Mouse (Mus musculus): Measurements from ENCODE around the gene Flt3. TPM values are rescaled to one million over a fixed set of nuclear protein-coding genes. Genes with fewer than 3 reads are reported as not detected.
A peak's percentile ranks its signal among the peaks of the same experiment; 100 is the strongest.

Gene Flt3
- total and polyA plus RNA-seq, 3 experiments, result 0.76 to 3.3 (median 2.3) TPM

DNA sequence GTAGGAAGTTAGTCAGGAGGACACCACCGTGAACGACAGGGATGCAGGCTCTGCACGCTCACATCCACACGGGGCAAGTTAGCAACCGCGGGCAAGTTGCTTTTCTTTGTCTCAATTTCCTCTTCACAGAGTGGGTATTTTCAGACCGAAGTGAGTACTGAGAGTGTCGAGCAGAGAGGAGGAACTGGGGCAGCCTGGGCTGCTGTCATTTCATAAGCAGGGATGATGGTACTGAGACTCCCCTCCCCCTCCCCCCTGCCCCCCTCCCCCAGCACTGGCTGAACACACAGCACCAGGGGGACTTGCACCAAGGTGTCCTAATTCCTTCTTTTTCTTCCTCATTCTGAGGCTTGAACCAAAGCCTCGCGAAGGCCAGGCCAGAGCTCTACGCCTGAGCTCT, 60.7 kb downstream of the Flt3 start:
- no peaks in the 10 kb centered on the region for H3K79me2 ChIP-seq (replicated peaks; ENCODE audit: control insufficient read depth, extremely low read depth, insufficient read depth, poor library complexity, severe bottlenecking)
- H3K9me3 ChIP-seq (replicated peaks; ENCODE audit: low read length), result no peaks in the 10 kb centered on the region
- TF ChIP-seq ZKSCAN1 (IDR thresholded peaks at IDR 0.05; ENCODE audit: borderline replicate concordance, low read depth, low read length) (no peak), BHLHE40 (IDR thresholded peaks at IDR 0.05; ENCODE audit: low read depth, low read length) (peak; percentile 5; the same call in 1 of the 2 replicates), CHD2 (IDR thresholded peaks at IDR 0.05; ENCODE audit: low read length) (peak; percentile 67), USF1 (IDR thresholded peaks at IDR 0.05; ENCODE audit: low read depth, low read length) (no peak)
- no peaks in the 10 kb centered on the region for H3K36me3 ChIP-seq (replicated peaks in 1 of 2; ENCODE audit: control insufficient read depth in 1 of 2, insufficient read depth in 1 of 2, low read length in 1 of 2)
- in situ Hi-C loops (cut with MboI; ENCODE audit: low pct_ligation_motif_present, low pct_unique_long_range_greater_than_20kb, low sequenced_read_pairs) (loop anchor here (10.0 kb wide), 1 partner anchor 505 kb away; no protein-coding TSS in a partner anchor), dilution Hi-C loops (cut with MboI; ENCODE audit: extremely low pct_ligation_motif_present, extremely low pct_unique_long_range_greater_than_20kb, low sequenced_read_pairs) (no loop called here)
- peaks cover 16 to 51% of the 10 kb centered on the region in 2 experiments for H3K4me1 ChIP-seq (ENCODE audit: control insufficient read depth in 1 of 2, insufficient read depth in 2 of 2)
- H3K4me3 ChIP-seq (replicated peaks in 1 of 3; ENCODE audit: low read depth in 2 of 3, low read length in 2 of 3, poor library complexity in 1 of 3), result no peak overlapping the region
- DNase-seq (ENCODE audit: extremely low read depth), result peak; percentile 77
- H3K27me3 ChIP-seq (replicated peaks), result no peaks in the 10 kb centered on the region
- H3K4me2 ChIP-seq (ENCODE audit: insufficient read depth, low read depth, poor library complexity, severe bottlenecking), result peak overlapping the region; percentile 88
- H3K9ac ChIP-seq (ENCODE audit: insufficient read depth, low read depth), result no peak overlapping the region
- H3K27ac ChIP-seq (ENCODE audit: insufficient read depth, low read depth), result peak overlapping the region; percentile 72

DNA sequence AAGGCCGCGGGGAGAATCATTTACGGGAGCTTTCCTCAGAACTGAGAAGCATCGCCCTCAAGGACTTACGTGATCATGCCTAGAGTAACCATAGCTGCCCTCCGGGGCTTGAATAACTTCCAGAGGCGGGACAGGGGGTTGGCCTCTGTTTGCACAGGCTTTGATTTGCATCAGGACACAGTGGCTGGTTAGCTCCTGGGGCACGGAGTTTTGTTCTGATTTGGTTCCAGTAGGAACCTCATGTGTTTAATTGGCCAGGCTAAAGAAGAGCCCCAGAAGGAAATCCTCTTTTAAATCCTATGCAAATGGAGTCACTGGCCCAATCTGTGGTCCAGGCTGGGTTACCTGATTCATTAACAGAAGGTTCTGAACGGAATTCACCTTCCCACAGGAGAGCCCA, 61.3 kb downstream of the Flt3 start:
- Histone ChIP-seq H3K4me1 (ENCODE audit: control insufficient read depth in 1 of 2, insufficient read depth in 2 of 2) (peaks cover 13 to 46% of the 10 kb centered on the region in 2 experiments), H3K27me3 (replicated peaks) (no peaks in the 10 kb centered on the region), H3K4me3 (replicated peaks in 1 of 3; ENCODE audit: low read depth in 2 of 3, low read length in 2 of 3, poor library complexity in 1 of 3) (no peak overlapping the region), H3K79me2 (replicated peaks; ENCODE audit: control insufficient read depth, extremely low read depth, insufficient read depth, poor library complexity, severe bottlenecking) (no peaks in the 10 kb centered on the region), H3K36me3 (replicated peaks in 1 of 2; ENCODE audit: control insufficient read depth in 1 of 2, insufficient read depth in 1 of 2, low read length in 1 of 2) (no peaks in the 10 kb centered on the region), H3K27ac (ENCODE audit: insufficient read depth, low read depth) (peak overlapping the region; percentile 72), H3K9me3 (replicated peaks; ENCODE audit: low read length) (no peaks in the 10 kb centered on the region), H3K4me2 (ENCODE audit: insufficient read depth, low read depth, poor library complexity, severe bottlenecking) (peak overlapping the region; percentile 88), H3K9ac (ENCODE audit: insufficient read depth, low read depth) (no peak overlapping the region)
- TF ChIP-seq BHLHE40 (IDR thresholded peaks at IDR 0.05; ENCODE audit: low read depth, low read length), result peak; percentile 61
- no peak for TF ChIP-seq ZMIZ1 (IDR thresholded peaks at IDR 0.05; ENCODE audit: low read depth, low read length)
- TF ChIP-seq TCF12 (IDR thresholded peaks at IDR 0.05; ENCODE audit: low read depth, low read length), result peak; percentile 56; the same call in 1 of the 2 replicates
- no peak for TF ChIP-seq MXI1 (IDR thresholded peaks at IDR 0.05; ENCODE audit: low read depth, low read length)
- TF ChIP-seq RAD21 (IDR thresholded peaks at IDR 0.05; ENCODE audit: low read depth, low read length), result no peak; the same call in 1 of the 2 replicates
- no peak for TF ChIP-seq CTCF (conservative IDR thresholded peaks at IDR 0.05 in 1 of 2, IDR thresholded peaks at IDR 0.05 in 1 of 2; ENCODE audit: low read depth in 2 of 2, low read length in 2 of 2)
- peak; percentile 35; the same call in 1 of the 2 replicates for TF ChIP-seq TBP (conservative IDR thresholded peaks at IDR 0.05; ENCODE audit: low read depth, low read length)
- no peak for TF ChIP-seq MAX (IDR thresholded peaks at IDR 0.05; ENCODE audit: low read length)
- TF ChIP-seq POLR2A (IDR thresholded peaks at IDR 0.05; ENCODE audit: low read depth, low read length), result peak; percentile 40; the same call in 1 of the 2 replicates
- TF ChIP-seq EP300 (IDR thresholded peaks at IDR 0.05; ENCODE audit: low read length), result peak; percentile 56; the same call in 1 of the 2 replicates
- TF ChIP-seq ELF1 (IDR thresholded peaks at IDR 0.05; ENCODE audit: low read depth, low read length), result 0 out of 2 replicates have a peak, but pooled peaks have one; percentile 18
- TF ChIP-seq ETS1 (conservative IDR thresholded peaks at IDR 0.05; ENCODE audit: low read depth, low read length), result peak; percentile 82
- TF ChIP-seq SIN3A (IDR thresholded peaks at IDR 0.05; ENCODE audit: low read length), result no peak
- peak; percentile 78 for TF ChIP-seq IRF4 (IDR thresholded peaks at IDR 0.05; ENCODE audit: low read depth, low read length)
- TF ChIP-seq MEF2A (IDR thresholded peaks at IDR 0.05; ENCODE audit: borderline replicate concordance, low read depth, low read length), result peak; percentile 69
- in situ Hi-C loops (cut with MboI; ENCODE audit: low pct_ligation_motif_present, low pct_unique_long_range_greater_than_20kb, low sequenced_read_pairs) (loop anchor here (10.0 kb wide), 1 partner anchor 506 kb away; no protein-coding TSS in a partner anchor), dilution Hi-C loops (cut with MboI; ENCODE audit: extremely low pct_ligation_motif_present, extremely low pct_unique_long_range_greater_than_20kb, low sequenced_read_pairs) (no loop called here)
- peak; percentile 96 for DNase-seq (ENCODE audit: extremely low read depth)
